Mouse (Mus musculus): ENCODE data around the gene Klf13.
A peak's percentile ranks its signal among the peaks of the same experiment; 100 is the strongest.

The Klf13 gene

DNA sequence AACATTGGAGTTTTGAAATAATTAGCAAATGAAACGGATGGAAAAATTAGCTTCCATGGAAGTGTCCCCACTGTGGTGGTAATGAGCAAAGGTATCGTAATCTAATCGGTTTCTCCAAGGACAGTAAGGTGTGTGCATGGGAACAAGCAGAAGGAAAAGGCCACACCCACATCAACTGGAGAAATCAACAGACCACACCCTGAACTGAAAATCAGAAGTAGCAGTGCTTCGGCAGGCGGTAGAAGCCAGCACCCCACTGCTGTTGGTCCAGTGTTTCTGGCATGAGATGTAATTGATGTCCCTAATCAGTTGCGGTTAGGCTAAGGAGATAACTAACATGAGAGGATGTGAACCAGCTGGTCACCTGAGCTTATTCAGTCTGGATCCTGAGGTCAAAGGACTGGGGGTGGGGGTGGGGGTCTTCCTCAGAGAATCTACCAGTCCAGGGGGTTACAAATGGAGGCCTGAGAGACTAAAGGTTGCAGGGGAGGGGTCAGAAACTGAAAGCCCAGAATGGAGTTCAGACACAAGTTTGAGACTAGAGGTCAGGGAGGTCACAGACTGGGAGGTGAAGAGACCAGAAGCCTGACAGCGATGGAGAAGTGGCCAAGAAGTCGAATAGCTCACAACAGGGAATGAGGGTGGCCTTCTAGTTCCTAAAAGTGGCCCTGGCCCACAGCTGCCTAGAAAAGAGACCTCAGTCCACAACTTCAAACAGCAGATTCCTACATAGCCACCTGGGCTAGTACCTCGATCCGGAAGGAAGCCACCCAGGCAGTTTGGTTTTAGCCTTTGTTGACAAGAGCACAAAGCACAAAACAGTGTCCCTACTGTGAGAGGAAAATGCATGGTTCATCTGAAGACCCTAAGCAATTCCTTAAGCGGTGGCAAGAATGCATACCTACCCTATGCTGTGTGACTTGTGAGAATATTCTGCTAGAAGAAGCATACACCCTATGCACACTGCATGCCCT is 9.1 kb upstream of the Klf13 start:
- DNase-seq = no peak

- no peak for DNase-seq
Measured at GRCm38 (mm10) chr7:63943946-63944345, 5.2 kb upstream of the Klf13 start.

DNA sequence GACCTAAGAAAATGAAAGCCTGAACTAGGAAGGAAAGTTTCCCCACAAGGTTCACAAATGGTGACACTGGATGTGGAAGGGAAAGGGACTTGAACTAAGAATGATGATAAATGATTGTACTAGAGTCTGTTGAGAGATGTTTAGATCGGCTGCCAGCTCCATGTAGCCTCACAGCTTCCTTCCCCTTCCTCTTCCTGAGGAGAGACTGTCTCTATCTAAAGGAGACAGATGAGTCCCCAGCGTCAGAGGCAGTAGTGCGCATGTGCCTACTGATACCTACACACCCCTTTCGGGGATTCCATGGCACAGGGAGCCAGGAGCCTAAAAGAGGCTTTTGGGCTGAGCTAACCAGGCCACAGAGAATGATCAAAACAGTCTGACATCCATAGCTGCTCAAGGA is 2.8 kb upstream of the Klf13 start:
- DNase-seq = no peak

GRCm38 (mm10) chr7:63941050-63941449 is 2.3 kb upstream of the Klf13 start:
- no peak for DNase-seq

GRCm38 (mm10) chr7:63940321-63940720 is 1.6 kb upstream of the Klf13 start:
- DNase-seq = no peak

DNA sequence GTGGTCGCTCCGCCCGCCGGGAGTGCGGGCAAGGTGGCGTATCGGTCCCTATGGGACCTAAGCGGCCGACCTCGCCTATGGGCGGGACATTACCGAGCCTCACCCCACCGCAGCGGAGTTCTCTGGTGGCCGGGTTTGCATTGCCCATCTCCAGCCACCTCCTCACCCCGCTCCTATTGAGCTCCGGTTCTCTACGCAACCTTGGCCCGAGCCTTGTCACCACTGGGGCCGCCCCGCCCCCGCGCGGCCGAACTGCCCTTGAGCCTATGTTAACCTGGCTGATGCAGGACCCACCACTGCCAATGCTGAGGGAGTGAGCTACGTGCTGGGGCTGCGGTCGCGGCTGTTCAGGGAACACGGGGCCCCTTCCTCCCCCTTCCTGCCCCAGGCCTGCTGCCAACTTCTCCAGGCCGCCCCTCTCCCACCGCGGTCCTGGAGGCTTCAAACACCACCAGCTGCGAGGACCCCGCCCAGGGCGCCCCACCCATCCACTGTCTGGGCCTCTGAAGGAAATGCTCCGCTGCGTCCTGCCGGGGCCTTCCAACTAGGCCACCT is 759 bp upstream of the Klf13 start:
- peak; percentile 87 for DNase-seq

- no peak for DNase-seq
Measured at GRCm38 (mm10) chr7:63938066-63938913, 425 bp downstream of the Klf13 start.

DNA sequence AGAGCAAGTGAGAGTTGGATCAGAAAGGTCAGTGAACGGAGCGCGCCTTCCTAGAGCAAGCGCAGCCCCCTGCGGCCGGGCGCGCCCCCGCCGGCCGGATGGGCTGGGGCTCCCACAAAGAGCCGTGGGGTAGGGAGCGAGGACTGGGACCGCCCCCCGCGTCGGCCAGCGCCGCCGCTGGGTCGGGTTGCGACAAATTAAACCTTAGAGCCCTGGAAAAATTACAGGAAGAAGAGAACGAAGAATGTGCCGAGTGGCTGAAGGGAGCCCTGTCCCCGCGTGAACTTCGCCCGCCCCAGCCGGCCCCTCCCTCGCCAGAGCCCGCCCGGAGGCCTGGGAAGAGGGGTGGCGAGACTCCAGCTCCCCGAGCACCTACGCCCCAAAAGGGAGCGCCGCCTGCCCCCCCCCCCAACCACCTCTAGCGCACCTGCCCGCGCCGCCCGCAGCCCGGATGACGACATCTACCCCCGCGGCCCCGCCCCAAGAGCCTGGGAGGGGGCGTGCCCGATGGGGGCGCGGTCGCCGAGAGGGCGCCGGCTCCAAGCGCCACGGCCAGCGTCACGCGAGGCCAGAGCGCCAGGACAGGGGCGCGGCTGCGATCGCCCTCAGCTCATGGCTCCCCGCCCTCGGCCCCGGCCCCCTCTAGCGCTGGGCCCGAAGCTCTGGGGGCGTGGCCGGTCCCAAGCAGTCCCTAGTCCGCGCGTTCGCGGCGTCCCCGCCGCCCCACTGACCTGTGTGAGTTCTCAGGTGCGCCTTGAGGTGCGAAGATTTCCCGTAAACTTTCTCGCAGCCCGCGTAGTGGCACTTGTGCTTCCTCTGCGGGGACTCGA is 1.3 kb downstream of the Klf13 start:
- peak; percentile 92 for DNase-seq

GRCm38 (mm10) chr7:63936986-63937235 is 1.8 kb downstream of the Klf13 start:
- no peak for DNase-seq

- DNase-seq = peak; percentile 89
Measured at GRCm38 (mm10) chr7:63936188-63936985, 2.3 kb downstream of the Klf13 start.

DNA sequence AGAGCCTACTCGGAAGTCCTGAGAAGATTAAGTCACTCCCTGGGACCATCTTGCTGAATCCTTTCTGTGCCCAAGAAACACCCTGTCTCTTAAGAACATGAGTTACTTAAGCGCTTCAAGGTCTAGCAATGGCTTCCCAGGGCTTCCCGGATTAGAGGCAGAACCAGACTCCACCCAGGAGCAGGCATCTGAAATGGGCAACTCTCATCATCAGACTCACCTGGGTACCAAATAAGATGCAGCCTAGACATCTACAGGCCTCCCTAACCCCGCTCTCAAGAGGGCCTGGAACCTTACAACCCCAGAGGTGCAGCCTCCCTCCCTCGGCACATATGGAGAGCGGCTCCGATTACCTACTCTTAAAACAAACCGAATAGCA is 2.9 kb downstream of the Klf13 start:
- DNase-seq = no peak

- no peak for DNase-seq
Measured at GRCm38 (mm10) chr7:63934530-63934929, 4.2 kb downstream of the Klf13 start.

DNA sequence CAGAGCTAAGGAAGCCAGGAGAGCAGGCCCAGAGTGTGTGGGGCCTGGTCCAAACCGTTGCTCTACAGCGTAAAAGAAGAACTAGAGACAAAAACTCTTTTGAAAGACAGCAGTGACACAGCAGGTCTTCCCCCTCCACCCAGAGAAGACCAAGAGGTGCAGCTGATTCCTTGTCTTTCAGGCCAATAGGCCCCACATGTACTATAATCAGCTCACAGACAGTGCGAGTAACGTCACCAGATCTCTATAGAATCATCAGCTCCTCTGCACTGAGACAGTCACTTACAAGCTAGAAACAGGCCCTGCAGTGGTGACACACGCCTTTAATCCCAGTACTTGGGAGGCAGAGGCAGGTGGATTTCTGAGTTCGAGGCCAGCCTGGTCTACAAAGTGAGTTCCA is 4.8 kb downstream of the Klf13 start:
- no peak for DNase-seq

DNA sequence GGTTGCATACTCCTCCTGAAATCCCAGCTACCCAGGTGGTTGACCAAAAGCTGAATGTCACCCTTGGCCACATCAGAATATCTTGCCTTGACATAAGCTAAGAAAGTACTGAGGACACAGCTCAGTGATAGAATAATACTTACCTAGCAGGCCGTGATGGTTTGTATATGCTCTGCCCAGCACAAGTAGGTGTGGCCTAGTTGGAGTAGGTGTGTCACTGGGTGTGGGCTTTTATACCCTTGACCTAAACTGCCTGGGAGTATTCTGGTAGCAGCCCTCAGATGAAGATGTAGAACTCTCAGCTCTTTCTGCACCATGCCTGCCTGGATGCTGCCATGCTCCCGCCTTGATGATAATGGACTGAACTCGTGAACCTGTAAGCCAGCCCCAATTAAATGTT is 6.3 kb downstream of the Klf13 start:
- no peak for DNase-seq

DNA sequence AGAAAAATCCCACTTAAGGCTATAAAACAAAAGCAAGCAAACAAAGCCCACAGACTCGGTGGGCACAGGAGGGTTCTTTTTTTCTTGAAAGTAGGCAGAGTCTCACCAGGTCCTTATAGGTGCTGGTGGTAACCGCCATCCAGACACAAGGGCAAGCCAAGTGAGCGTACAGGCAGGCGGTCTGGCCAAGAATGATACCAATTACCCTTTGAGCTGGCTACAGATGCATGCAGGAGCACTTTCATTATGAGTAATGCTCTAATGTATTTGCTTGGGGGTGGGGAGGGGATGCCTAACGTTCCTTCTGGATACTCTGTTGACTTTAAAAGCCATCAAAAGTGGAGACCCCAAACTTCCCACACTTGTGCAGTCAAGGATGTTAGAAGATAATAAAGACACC is 7.9 kb downstream of the Klf13 start:
- DNase-seq = no peak

DNA sequence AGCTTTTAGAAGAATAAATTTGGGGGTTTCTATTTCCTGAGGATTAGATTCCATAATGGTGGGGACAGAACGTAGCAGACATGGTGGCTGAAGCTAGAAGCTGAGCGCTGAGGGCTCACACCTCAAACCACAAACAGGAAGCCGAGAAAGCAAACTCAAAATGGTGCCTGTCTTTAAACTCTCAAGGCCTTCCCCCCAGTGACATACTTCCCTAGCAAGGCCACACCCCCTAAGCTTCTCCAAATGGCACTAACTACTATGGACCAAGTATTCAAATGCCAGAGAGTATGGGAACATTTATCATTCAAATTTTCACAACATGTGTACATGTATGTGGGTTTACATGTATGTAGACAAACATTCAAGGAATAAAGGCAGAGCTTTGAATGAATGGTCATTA is 8.6 kb downstream of the Klf13 start:
- DNase-seq = no peak

DNA sequence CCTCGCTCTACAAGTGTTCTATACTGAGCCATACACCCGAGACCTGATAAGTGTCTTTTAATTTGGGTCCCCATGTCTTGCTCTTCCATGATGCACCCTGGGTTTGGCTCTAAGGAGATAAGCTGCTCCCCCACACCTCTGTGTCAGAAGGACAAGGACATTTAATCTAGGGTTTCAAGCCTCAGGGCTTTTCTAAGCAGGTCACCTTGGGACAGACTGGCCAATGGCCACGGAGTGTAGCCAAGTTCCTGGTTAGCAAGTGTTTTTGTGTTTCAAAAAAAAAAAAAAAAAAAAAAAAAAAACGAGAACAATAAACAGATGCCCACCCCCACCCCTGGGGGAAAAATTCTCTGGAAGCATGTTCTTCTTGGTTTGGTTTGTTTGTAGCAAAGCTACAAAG is 9.6 kb downstream of the Klf13 start:
- DNase-seq = peak; percentile 83

DNA sequence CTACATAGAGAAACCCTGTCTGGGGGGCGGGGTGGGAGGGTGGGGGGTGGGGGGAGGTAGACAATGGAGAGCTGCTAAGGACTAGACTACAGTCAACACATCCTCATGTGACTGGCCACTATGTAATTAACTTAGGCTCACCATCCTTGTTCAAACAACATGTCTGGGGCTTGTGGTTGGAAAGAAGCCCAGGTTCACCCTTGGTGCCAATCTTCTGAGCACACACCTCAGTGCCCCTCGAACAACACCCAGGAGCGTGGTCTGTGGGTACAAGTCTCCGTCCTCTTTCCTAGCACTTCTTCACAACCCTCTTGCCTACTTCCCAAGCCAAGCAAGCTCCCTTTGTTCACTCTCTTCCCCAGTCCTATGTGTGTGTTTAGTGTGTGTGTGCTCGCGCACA is 11.6 kb downstream of the Klf13 start:
- DNase-seq = no peak

- peak; percentile 19 for DNase-seq
Measured at GRCm38 (mm10) chr7:63926492-63926891, 12.2 kb downstream of the Klf13 start.

DNA sequence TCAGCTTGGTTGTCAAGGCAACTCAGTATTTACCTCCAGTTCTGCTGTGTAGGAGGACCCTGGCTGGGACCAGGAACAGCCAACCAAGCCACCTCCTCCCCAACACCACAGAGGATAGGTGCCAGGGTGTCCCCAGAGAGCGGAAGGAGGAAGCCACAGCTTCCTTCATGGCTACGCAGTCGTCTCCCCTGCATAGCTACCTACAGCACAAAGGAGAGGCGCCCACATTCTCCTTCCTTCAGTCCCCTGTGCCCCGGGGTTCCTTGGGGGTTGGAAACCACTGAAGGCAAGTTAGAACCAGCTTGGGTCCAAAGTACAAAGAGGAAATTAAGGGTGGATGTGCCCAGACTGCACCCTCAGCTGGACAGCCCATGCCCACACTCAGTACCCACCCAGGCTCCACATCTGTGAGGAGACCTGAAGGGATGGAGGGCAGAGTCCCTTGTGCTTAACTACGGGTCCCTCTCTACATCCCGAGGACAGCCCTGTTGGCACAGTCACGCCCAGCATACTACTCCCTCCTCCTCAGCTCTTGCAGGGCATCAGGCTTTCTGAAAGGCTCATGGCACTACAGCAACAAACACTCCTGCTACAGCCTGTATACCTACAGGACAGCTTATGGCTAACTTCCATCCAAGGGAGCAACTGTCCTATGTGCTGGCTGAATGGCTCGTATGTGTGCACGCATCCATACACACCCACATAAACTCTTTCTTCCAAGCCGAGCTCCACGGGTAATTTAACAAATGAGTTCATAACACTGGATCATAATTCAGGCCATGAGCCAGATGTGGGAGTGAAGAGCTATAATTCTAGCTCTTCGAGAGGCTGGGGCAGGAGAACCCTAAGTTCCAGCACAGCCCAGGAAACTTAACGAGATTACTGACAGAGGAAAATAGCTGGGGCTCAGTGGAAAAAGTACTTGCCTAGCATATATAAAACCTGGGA is 13.0 kb downstream of the Klf13 start:
- peak; percentile 87 for DNase-seq

Data from kidney, adult 11 months (tissue).